Mouse (Mus musculus) brain, embryonic 14.5 days (tissue): Measurements from ENCODE around the gene Arhgef15.

ENCODE experiments used
- CTCF ChIP-seq: fragments of 200-500 bp; IDR thresholded peaks from 2 replicates; pipeline ENCODE4 v1.5.1; 2012; ENCODE audit warnings: inconsistent platforms, mild to moderate bottlenecking, moderate library complexity, borderline replicate concordance; ENCODE audit not compliant: insufficient read depth, insufficient read length; ENCODE audit errors: extremely low read depth
- POLR2A ChIP-seq: fragments of 200-500 bp; IDR thresholded peaks from 2 replicates; pipeline ENCODE4 v1.6.1; 2012; ENCODE audit warnings: mild to moderate bottlenecking, inconsistent platforms, borderline replicate concordance; ENCODE audit not compliant: poor library complexity, insufficient read depth, insufficient read length, severe bottlenecking; ENCODE audit errors: extremely low read depth

DNA sequence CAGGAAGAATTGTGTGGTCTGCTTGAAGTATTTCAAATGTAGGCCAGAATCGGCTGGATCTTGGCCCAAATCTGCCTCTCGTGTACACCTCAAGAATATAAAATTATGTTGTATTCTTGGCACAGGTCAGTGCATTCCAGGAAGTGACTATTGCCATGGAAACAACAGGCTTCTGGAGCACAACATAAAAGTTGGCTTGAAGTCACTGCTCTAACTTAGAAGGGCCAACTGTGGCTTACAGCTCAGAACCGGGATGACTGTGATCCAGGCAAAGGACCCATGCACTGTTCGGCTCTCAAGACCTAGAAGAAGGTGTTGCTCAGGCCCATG, 50.9 kb downstream of the Arhgef15 start:
- no peak for TF ChIP-seq CTCF
- no peak for TF ChIP-seq POLR2A
